23 mouse cellular contexts compared by ENCODE assay signal in genomic region chr6:27646503-27646902, GRCm38 (mm10).
DNase-seq lines count a peak whose midpoint lies in the region; ATAC-seq and TF ChIP-seq lines count a peak whose summit lies in the region.
"Had no signal": no experiment of that assay in that cellular context is flagged by ENCODE, and none has a peak within 500 bp of the region (broad histone marks: within the 10 kb centered on the region; RNA-seq: fewer than 3 reads in every experiment).

No protein-coding gene starts in this region.

- H3K27me3 ChIP-seq in forebrain, postnatal 0 days (ENCODE audit: insufficient read depth, low read length), result no peaks in the 10 kb centered on the region
- H3K27me3 ChIP-seq in forebrain, embryonic 16.5 days (replicated peaks; ENCODE audit: control insufficient read depth, insufficient read depth, low read length), result no peaks in the 10 kb centered on the region
- H3K27me3 ChIP-seq: heart, embryonic 13.5 days had no signal

- no peak overlapping the region for H3K4me2 ChIP-seq in forebrain, postnatal 0 days (ENCODE audit: low read depth)
- no peak overlapping the region for H3K4me2 ChIP-seq in forebrain, embryonic 16.5 days (ENCODE audit: low read length)
- H3K4me2 ChIP-seq: heart, embryonic 13.5 days had no signal

- no peak overlapping the region for H3K9ac ChIP-seq in forebrain, postnatal 0 days
- H3K9ac ChIP-seq in forebrain, embryonic 16.5 days (replicated peaks; ENCODE audit: low read depth, low read length), result no peak overlapping the region
- H3K9ac ChIP-seq: heart, embryonic 13.5 days had no signal

- peak; percentile 8 for DNase-seq in forebrain, postnatal 0 days
- peak; percentile 29 for DNase-seq in MN1 (ENCODE audit: low spot score)
- peak; percentile 39 to 71 for DNase-seq in frontal cortex, postnatal 36 days (ENCODE audit: low spot score in 2 of 2)
- peak; percentile 16 to 54 for DNase-seq in left cerebral cortex, postnatal 36 days (ENCODE audit: low spot score in 2 of 2)
- no peak for DNase-seq in ovary, postnatal 36 days (ENCODE audit: low spot score)
- no peak for DNase-seq in adrenal gland, postnatal 4 days (ENCODE audit: low spot score in 2 of 2)
- no peak for DNase-seq in embryo, embryonic 10.5 days (ENCODE audit: low spot score)
- DNase-seq: B cell, adult 2 months; cerebellum, adult 11-12 months; cerebellum, postnatal 36 days; gastrocnemius, adult 2 months; heart, adult 11 months; heart, postnatal 36 days; kidney, postnatal 10 days; liver; lung, adult 2 months; lung, postnatal 36 days; thymus, adult 2 months had no signal

- no peaks in the 10 kb centered on the region for H3K4me1 ChIP-seq in forebrain, postnatal 0 days (ENCODE audit: insufficient read depth)
- H3K4me1 ChIP-seq in forebrain, embryonic 16.5 days (replicated peaks; ENCODE audit: control insufficient read depth, insufficient read depth, low read length), result no peaks in the 10 kb centered on the region
- H3K4me1 ChIP-seq: heart, embryonic 13.5 days had no signal

- intact Hi-C loops in left cerebral cortex, postnatal 36 days (cut with DNase I), result no loop called here

- no peak overlapping the region for H3K4me3 ChIP-seq in forebrain, postnatal 0 days (ENCODE audit: low read depth, low read length)
- no peak overlapping the region for H3K4me3 ChIP-seq in forebrain, embryonic 16.5 days (replicated peaks; ENCODE audit: low read length)
- H3K4me3 ChIP-seq: erythroblast, embryonic 14.5 days; gastrocnemius, adult 2 months; heart, embryonic 13.5 days had no signal

- H3K27ac ChIP-seq in forebrain, postnatal 0 days (ENCODE audit: low read depth, low read length), result no peak overlapping the region
- H3K27ac ChIP-seq in forebrain, embryonic 16.5 days (ENCODE audit: low read length), result no peak overlapping the region
- H3K27ac ChIP-seq: gastrocnemius, adult 2 months; heart, embryonic 13.5 days had no signal

- no peak for ATAC-seq in forebrain, postnatal 0 days
- ATAC-seq in forebrain, embryonic 16.5 days, result no peak
- ATAC-seq: hindbrain, embryonic 16.5 days; intestine, postnatal 0 days had no signal

- WGBS in forebrain, postnatal 0 days, result 23% methylated on average over 1 of the region's 1 CpGs
- WGBS in forebrain, embryonic 16.5 days, result 18% methylated on average over 1 of the region's 1 CpGs

- no peaks in the 10 kb centered on the region for H3K36me3 ChIP-seq in forebrain, postnatal 0 days (ENCODE audit: insufficient read depth)
- H3K36me3 ChIP-seq in forebrain, embryonic 16.5 days (ENCODE audit: control insufficient read depth, insufficient read depth), result no peaks in the 10 kb centered on the region
- H3K36me3 ChIP-seq: heart, embryonic 13.5 days had no signal

- H3K9me3 ChIP-seq in forebrain, postnatal 0 days (ENCODE audit: low read length), result no peaks in the 10 kb centered on the region
- no peaks in the 10 kb centered on the region for H3K9me3 ChIP-seq in forebrain, embryonic 16.5 days (ENCODE audit: control insufficient read depth, low read length)
- H3K9me3 ChIP-seq: heart, embryonic 13.5 days had no signal

- no peak for TF ChIP-seq CTCF in forebrain, postnatal 0 days (IDR thresholded peaks at IDR 0.05; ENCODE audit: low read depth)

Comparison
In these comparisons a context has a peak if more than half of its experiments do, and no peak if none do; other contexts are left out.
1. DNase-seq: peak in forebrain, postnatal 0 days (single experiment), MN1 (single experiment), frontal cortex, postnatal 36 days (2 of 2) and left cerebral cortex, postnatal 36 days (2 of 2); none in ovary, postnatal 36 days (single experiment), adrenal gland, postnatal 4 days (0 of 2) and embryo, embryonic 10.5 days (single experiment).